ENCODE assay signal across 8 mouse cellular contexts in the genomic region with DNA sequence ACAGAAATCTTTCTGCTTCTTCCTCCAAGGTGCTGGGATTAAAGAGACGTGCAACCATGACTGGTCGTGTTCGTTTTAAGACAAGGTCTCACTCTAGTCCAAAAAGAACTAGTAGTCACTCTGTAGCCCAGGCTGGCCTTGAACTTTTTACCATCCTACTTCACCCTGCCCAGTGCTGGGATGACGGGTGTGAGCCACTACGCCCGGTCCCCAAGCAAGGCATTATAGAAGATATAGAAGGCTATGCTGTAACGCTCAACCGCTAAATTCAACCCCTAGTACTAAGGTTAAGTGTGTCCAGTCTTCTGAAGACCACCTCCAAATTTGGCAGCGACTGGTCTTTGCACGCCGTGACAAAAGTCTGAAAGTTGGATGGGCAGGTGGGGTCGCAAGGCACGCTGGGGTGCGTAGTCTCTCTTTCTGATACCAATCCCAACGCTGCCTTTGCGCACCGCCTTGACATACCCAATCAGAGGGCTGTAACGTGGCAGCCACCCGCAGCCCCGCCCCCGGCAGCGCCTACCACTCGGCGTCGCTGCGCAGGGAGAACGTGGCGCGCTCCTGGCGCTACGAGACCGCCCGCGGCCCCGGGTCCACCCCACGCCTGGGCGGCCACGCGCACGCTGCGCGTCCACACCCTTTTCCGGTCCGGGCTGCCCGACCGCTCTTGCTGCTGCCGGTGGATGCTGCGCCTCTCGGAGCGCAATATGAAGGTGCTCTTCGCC. TPM values are rescaled to one million over a fixed set of nuclear protein-coding genes. Genes with fewer than 3 reads are reported as not detected.
A peak's percentile ranks its signal among the peaks of the same experiment; 100 is the strongest.
DNase-seq lines count a peak whose midpoint lies in the region; ATAC-seq lines count a peak whose summit lies in the region.

A gene (plus strand): TSS at position 640 of the 725 bp plus-strand sequence.

- peak within 1 kb of the TSS; percentile 93 for H3K27ac ChIP-seq in heart, embryonic 10.5 days
- peak within 1 kb of the TSS; percentile 82 for H3K27ac ChIP-seq in kidney, embryonic 15.5 days

- H3K36me3 ChIP-seq in heart, embryonic 10.5 days = peaks cover 26% of the 10 kb centered on the region
- peaks cover 25% of the 10 kb centered on the region for H3K36me3 ChIP-seq in kidney, embryonic 15.5 days

- no peaks in the 10 kb centered on the region for H3K27me3 ChIP-seq in heart, embryonic 10.5 days (ENCODE audit: insufficient read depth, poor library complexity, severe bottlenecking)
- H3K27me3 ChIP-seq in kidney, embryonic 15.5 days = no peaks in the 10 kb centered on the region

- H3K4me3 ChIP-seq in heart, embryonic 10.5 days = peak within 1 kb of the TSS; percentile 85
- peak within 1 kb of the TSS; percentile 80 for H3K4me3 ChIP-seq in kidney, embryonic 15.5 days (replicated peaks)

- H3K9me3 ChIP-seq in heart, embryonic 10.5 days = no peaks in the 10 kb centered on the region
- H3K9me3 ChIP-seq in kidney, embryonic 15.5 days (replicated peaks) = no peaks in the 10 kb centered on the region

- peak within 1 kb of the TSS; percentile 62 for H3K4me2 ChIP-seq in kidney, embryonic 15.5 days

- 1% methylated on average over 51 of the region's 51 CpGs for WGBS in heart, embryonic 10.5 days
- 2% methylated on average over 51 of the region's 51 CpGs for WGBS in kidney, embryonic 15.5 days

- DNase-seq in B cell, adult 2 months = peak; percentile 97
- DNase-seq in brain, adult 2 months (ENCODE audit: low read depth, low spot score) = peak; percentile 99
- peak; percentile 99 for DNase-seq in heart, embryonic 10.5 days (ENCODE audit: low spot score)
- peak; percentile 99 for DNase-seq in liver
- peak; percentile 97 to 98 for DNase-seq in spleen, postnatal 4 days (ENCODE audit: low spot score in 2 of 2)

- peak; percentile 94 for ATAC-seq in erythroblast, adult 5-6 weeks (replicated peaks; ENCODE audit: low FRiP score, poor library complexity, severe bottlenecking)
- peak; percentile 97 for ATAC-seq in kidney, embryonic 15.5 days (replicated peaks; ENCODE audit: low FRiP score)
- peak; percentile 97 for ATAC-seq in monocyte, adult 5-6 weeks (replicated peaks; ENCODE audit: insufficient number of reproducible peaks, low FRiP score, low TSS enrichment, poor library complexity, severe bottlenecking)

- H3K4me1 ChIP-seq in heart, embryonic 10.5 days = peaks cover 23% of the 10 kb centered on the region
- peaks cover 19% of the 10 kb centered on the region for H3K4me1 ChIP-seq in kidney, embryonic 15.5 days

- peak within 1 kb of the TSS; percentile 82 for H3K9ac ChIP-seq in kidney, embryonic 15.5 days

RNA-seq across cellular contexts. Expression of the gene that starts here (rescaled TPM):
- 121 and 151 TPM in 2 replicates for total RNA-seq in erythroblast, adult 5-6 weeks (2015; ENCODE audit: low replicate concordance)
- 155 and 185 TPM in 2 replicates for total RNA-seq in erythroblast, adult 5-6 weeks (2017; ENCODE audit: low replicate concordance)
- 448 and 551 TPM in 2 replicates for polyA plus RNA-seq in heart, embryonic 10.5 days (2016; fragmentation: Nextera tagmentation; extraction: Ambion mirVana)
- polyA plus RNA-seq in kidney, embryonic 15.5 days (2015; fragmentation: Nextera tagmentation; extraction: Ambion mirVana) = 631 and 634 TPM in 2 replicates
- total RNA-seq in monocyte, adult 5-6 weeks (2017) = 628 to 744 TPM (median 641 TPM) in 3 replicates

Comparison
In these comparisons a context has a peak if more than half of its experiments do, and no peak if none do; other contexts are left out.
1. Peak in every context shown above with its lines: DNase-seq, ATAC-seq, H3K4me3 ChIP-seq and H3K27ac ChIP-seq.